Mouse (Mus musculus): ENCODE results near the gene Fiz1.
"Not testable (repeated sequence)": the region's sequence is repeated elsewhere in the genome, so short reads cannot be mapped to it uniquely, and the experiment has no call there.

The Fiz1 gene

GRCm38 (mm10) chr7:5038109-5038732 is 23.7 kb upstream of the Fiz1 start, which contains the start of gene Zfp784:
Gene Zfp784 (minus strand): TSS chr7:5038446.
- DNase-seq (ENCODE audit: low spot score in 2 of 2): peak; percentile 91 to 95

- DNase-seq (ENCODE audit: low spot score in 2 of 2): no peak
These were observed 23.0 kb upstream of the Fiz1 start for GRCm38 (mm10) chr7:5037467-5037866.

GRCm38 (mm10) chr7:5037026-5037425 is 22.5 kb upstream of the Fiz1 start:
- DNase-seq (ENCODE audit: low spot score in 2 of 2): no peak

GRCm38 (mm10) chr7:5036136-5036535 is 21.6 kb upstream of the Fiz1 start:
- no peak for DNase-seq (ENCODE audit: low spot score in 2 of 2)

GRCm38 (mm10) chr7:5035628-5036027 is 21.1 kb upstream of the Fiz1 start:
- no peak for DNase-seq (ENCODE audit: low spot score in 2 of 2)

- no peak for DNase-seq (ENCODE audit: low spot score in 2 of 2)
These were observed 19.3 kb upstream of the Fiz1 start, which contains the start of gene 4632433K11Rik for GRCm38 (mm10) chr7:5033818-5034217. Gene 4632433K11Rik (plus strand): TSS chr7:5034118.

GRCm38 (mm10) chr7:5031496-5031895 is 17.0 kb upstream of the Fiz1 start:
- DNase-seq (ENCODE audit: low spot score in 2 of 2): no peak

- DNase-seq (ENCODE audit: low spot score in 2 of 2): no peak
These were observed 16.2 kb upstream of the Fiz1 start for GRCm38 (mm10) chr7:5030554-5031275.

- DNase-seq (ENCODE audit: low spot score in 2 of 2): no peak
These were observed 15.4 kb upstream of the Fiz1 start for GRCm38 (mm10) chr7:5029946-5030345.

- no peak for DNase-seq (ENCODE audit: low spot score in 2 of 2)
These were observed 15.0 kb upstream of the Fiz1 start for GRCm38 (mm10) chr7:5029543-5029942.

- DNase-seq (ENCODE audit: low spot score in 2 of 2): no peak
These were observed 6.7 kb upstream of the Fiz1 start for GRCm38 (mm10) chr7:5021197-5021596.

- DNase-seq (ENCODE audit: low spot score in 2 of 2): no peak
These were observed 6.2 kb upstream of the Fiz1 start for GRCm38 (mm10) chr7:5020685-5021084.

- DNase-seq (ENCODE audit: low spot score in 2 of 2): peak; percentile 99
These were observed 5.6 kb upstream of the Fiz1 start, which contains the start of the genes Zfp865 and Ccdc106 for GRCm38 (mm10) chr7:5020000-5020681. Gene Zfp865 (plus strand): TSS chr7:5020376. Gene Ccdc106 (plus strand): TSS chr7:5020553.

GRCm38 (mm10) chr7:5019576-5019975 is 5.1 kb upstream of the Fiz1 start:
- not testable (repeated sequence) for DNase-seq (ENCODE audit: low spot score in 2 of 2)

GRCm38 (mm10) chr7:5017931-5018330 is 3.4 kb upstream of the Fiz1 start:
- no peak for DNase-seq (ENCODE audit: low spot score in 2 of 2)

- no peak for DNase-seq (ENCODE audit: low spot score in 2 of 2)
These were observed 2.9 kb upstream of the Fiz1 start for GRCm38 (mm10) chr7:5017352-5017751.

GRCm38 (mm10) chr7:5016920-5017319 is 2.4 kb upstream of the Fiz1 start:
- no peak for DNase-seq (ENCODE audit: low spot score in 2 of 2)

GRCm38 (mm10) chr7:5016057-5016456 is 1.6 kb upstream of the Fiz1 start:
- DNase-seq (ENCODE audit: low spot score in 2 of 2): no peak

- peak; percentile 90 to 95 for DNase-seq (ENCODE audit: low spot score in 2 of 2)
These were observed 863 bp upstream of the Fiz1 start, which contains the start of gene Gm44973 for GRCm38 (mm10) chr7:5015118-5016001. Gene Gm44973 (plus strand): TSS chr7:5015496.

GRCm38 (mm10) chr7:5012681-5013513 is 1.6 kb downstream of the Fiz1 start:
- no peak for DNase-seq (ENCODE audit: low spot score in 2 of 2)

GRCm38 (mm10) chr7:5008229-5008628 is 6.3 kb downstream of the Fiz1 start:
- DNase-seq (ENCODE audit: low spot score in 2 of 2): no peak
